In genomic region chr10:100111209-100111608, GRCm38 (mm10) we compare ENCODE assay signal across 14 mouse cellular contexts.
A peak's percentile ranks its signal among the peaks of the same experiment; 100 is the strongest.
DNase-seq lines count a peak whose midpoint lies in the region; ATAC-seq and TF ChIP-seq lines count a peak whose summit lies in the region.
"Had no signal": no experiment of that assay in that cellular context is flagged by ENCODE, and none has a peak within 500 bp of the region (broad histone marks: within the 10 kb centered on the region; RNA-seq: fewer than 3 reads in every experiment).

No protein-coding gene starts in this region.

- no peaks in the 10 kb centered on the region for H3K4me1 ChIP-seq in cortical plate, adult 2 months (ENCODE audit: control insufficient read depth, insufficient read depth, low read length)
- 0 out of 2 replicates have a peak, but pooled peaks cover 3% of the 10 kb centered on the region for H3K4me1 ChIP-seq in midbrain, embryonic 14.5 days (ENCODE audit: control insufficient read depth, insufficient read depth, low read length)
- H3K4me1 ChIP-seq: kidney, embryonic 15.5 days had no signal

- no peak for TF ChIP-seq CTCF in layer of hippocampus, adult 2 months (conservative IDR thresholded peaks at IDR 0.05)
- no peak for TF ChIP-seq CTCF in cortical plate, adult 2 months (IDR thresholded peaks at IDR 0.05; ENCODE audit: extremely low read depth, insufficient read depth, low read length)

- no peak overlapping the region for H3K27ac ChIP-seq in layer of hippocampus, adult 2 months
- no peak overlapping the region for H3K27ac ChIP-seq in cortical plate, adult 2 months (ENCODE audit: insufficient read depth, low read length)
- no peak overlapping the region for H3K27ac ChIP-seq in midbrain, embryonic 14.5 days (replicated peaks; ENCODE audit: low read depth, low read length)
- H3K27ac ChIP-seq: gastrocnemius, adult 2 months; kidney, embryonic 15.5 days had no signal

- peak; percentile 40; the same call in 1 of the 2 replicates for ATAC-seq in cerebellum, adult (ENCODE audit: insufficient number of reproducible peaks, low FRiP score, low TSS enrichment)
- ATAC-seq in midbrain, embryonic 14.5 days (ENCODE audit: low FRiP score, low TSS enrichment), result peak; percentile 46; the same call in 1 of the 2 replicates
- ATAC-seq: lung, postnatal 0 days had no signal

- H3K27me3 ChIP-seq in midbrain, embryonic 14.5 days (ENCODE audit: control insufficient read depth, insufficient read depth, low read length), result no peaks in the 10 kb centered on the region
- H3K27me3 ChIP-seq: kidney, embryonic 15.5 days had no signal

- peak overlapping the region; percentile 9 for H3K4me2 ChIP-seq in midbrain, embryonic 14.5 days (ENCODE audit: low read length)
- H3K4me2 ChIP-seq: kidney, embryonic 15.5 days had no signal

- no peak for DNase-seq in cerebellum, adult 9-10 months
- DNase-seq in layer of hippocampus, adult 2 months (ENCODE audit: low spot score in 2 of 2), result no peak
- DNase-seq in layer of hippocampus, adult 9-10 months (ENCODE audit: low spot score), result no peak
- DNase-seq in midbrain, embryonic 14.5 days, result peak; percentile 60
- DNase-seq in thymus, postnatal 36 days, result no peak
- no peak for DNase-seq in kidney, adult 9 months
- DNase-seq: adrenal gland, postnatal 36 days; gastrocnemius, adult 2 months; heart, postnatal 4 days; right cerebral cortex, postnatal 14 days had no signal

- H3K4me3 ChIP-seq in layer of hippocampus, adult 2 months, result peak overlapping the region; percentile 22; the same call in 1 of the 2 replicates
- H3K4me3 ChIP-seq in cortical plate, adult 2 months (ENCODE audit: insufficient read depth, low read length), result peak overlapping the region; percentile 13; the same call in 1 of the 2 replicates
- H3K4me3 ChIP-seq in midbrain, embryonic 14.5 days (replicated peaks; ENCODE audit: low read depth, low read length), result no peak overlapping the region
- H3K4me3 ChIP-seq: gastrocnemius, adult 2 months; kidney, embryonic 15.5 days had no signal

- no peaks in the 10 kb centered on the region for H3K36me3 ChIP-seq in midbrain, embryonic 14.5 days (ENCODE audit: control insufficient read depth, insufficient read depth, low read length)
- H3K36me3 ChIP-seq: kidney, embryonic 15.5 days had no signal

- H3K9me3 ChIP-seq in midbrain, embryonic 14.5 days (ENCODE audit: control insufficient read depth, low read length), result no peaks in the 10 kb centered on the region
- H3K9me3 ChIP-seq: kidney, embryonic 15.5 days had no signal

- no peak overlapping the region for H3K9ac ChIP-seq in midbrain, embryonic 14.5 days (replicated peaks; ENCODE audit: low read length)
- H3K9ac ChIP-seq: kidney, embryonic 15.5 days had no signal

- WGBS in midbrain, embryonic 14.5 days, result 17% methylated on average over 7 of the region's 7 CpGs

- TF ChIP-seq POLR2A in cortical plate, adult 2 months (IDR thresholded peaks at IDR 0.05; ENCODE audit: extremely low read depth, insufficient read depth, low read length), result no peak
